Mouse (Mus musculus): ENCODE results near the gene Mgrn1. TPM values are rescaled to one million over a fixed set of nuclear protein-coding genes. Genes with fewer than 3 reads are reported as not detected.

Gene Mgrn1
- total RNA-seq, 2 experiments from 2014 or later = 211 to 212 TPM

GRCm38 (mm10) chr16:4940311-4940850 lies 54.3 kb downstream of the Mgrn1 start:
- peak overlapping the region; percentile 80 for H3K4me3 ChIP-seq
- no peak for DNase-seq (ENCODE audit: low spot score in 2 of 2)
- TF ChIP-seq CTCF (conservative IDR thresholded peaks at IDR 0.05) = no peak
- H3K27ac ChIP-seq = peak overlapping the region; percentile 96; the same call in 1 of the 2 replicates

GRCm38 (mm10) chr16:4941016-4941415 lies 55.0 kb downstream of the Mgrn1 start:
- H3K27ac ChIP-seq = peak overlapping the region; percentile 10; the same call in 1 of the 2 replicates
- H3K4me3 ChIP-seq = no peak overlapping the region
- no peak for TF ChIP-seq CTCF (conservative IDR thresholded peaks at IDR 0.05)
- DNase-seq (ENCODE audit: low spot score in 2 of 2) = no peak

GRCm38 (mm10) chr16:4942868-4943267 lies 56.8 kb downstream of the Mgrn1 start:
- Histone ChIP-seq H3K4me3 (no peak overlapping the region), H3K27ac (no peak overlapping the region)
- TF ChIP-seq CTCF (conservative IDR thresholded peaks at IDR 0.05) = no peak
- no peak for DNase-seq (ENCODE audit: low spot score in 2 of 2)

GRCm38 (mm10) chr16:4943431-4943830 lies 57.4 kb downstream of the Mgrn1 start:
- Histone ChIP-seq H3K4me3 (no peak overlapping the region), H3K27ac (0 out of 2 replicates have a peak overlapping the region, but pooled peaks have one; percentile 7)
- no peak for TF ChIP-seq CTCF (conservative IDR thresholded peaks at IDR 0.05)
- no peak for DNase-seq (ENCODE audit: low spot score in 2 of 2)

GRCm38 (mm10) chr16:4945415-4945814 lies 59.4 kb downstream of the Mgrn1 start:
- Histone ChIP-seq H3K4me3 (no peak overlapping the region), H3K27ac (peak overlapping the region; percentile 32; the same call in 1 of the 2 replicates)
- DNase-seq (ENCODE audit: low spot score in 2 of 2) = no peak
- TF ChIP-seq CTCF (conservative IDR thresholded peaks at IDR 0.05) = peak; percentile 38

- no peak overlapping the region for H3K27ac ChIP-seq
- no peak overlapping the region for H3K4me3 ChIP-seq
- no peak for TF ChIP-seq CTCF (conservative IDR thresholded peaks at IDR 0.05)
Observed at GRCm38 (mm10) chr16:4946155-4946554, 60.1 kb downstream of the Mgrn1 start.

GRCm38 (mm10) chr16:4947378-4947777 lies 61.3 kb downstream of the Mgrn1 start:
- no peak for DNase-seq (ENCODE audit: low spot score in 2 of 2)
- H3K27ac ChIP-seq = no peak overlapping the region; the same call in 1 of the 2 replicates
- no peak for TF ChIP-seq CTCF (conservative IDR thresholded peaks at IDR 0.05)
- no peak overlapping the region for H3K4me3 ChIP-seq

More at GRCm38 (mm10) chr16:4946155-4946554, 60.1 kb downstream of the Mgrn1 start:
- no peak for DNase-seq (ENCODE audit: low spot score in 2 of 2)

GRCm38 (mm10) chr16:4956609-4957008 lies 70.6 kb downstream of the Mgrn1 start:
- no peak overlapping the region for H3K4me3 ChIP-seq
- no peak for TF ChIP-seq CTCF (conservative IDR thresholded peaks at IDR 0.05)
- H3K27ac ChIP-seq = peak overlapping the region; percentile 90
- DNase-seq (ENCODE audit: low spot score in 2 of 2) = no peak

GRCm38 (mm10) chr16:4957446-4957845 lies 71.4 kb downstream of the Mgrn1 start:
- Histone ChIP-seq H3K27ac (peak overlapping the region; percentile 90), H3K4me3 (no peak overlapping the region)
- no peak for DNase-seq (ENCODE audit: low spot score in 2 of 2)
- no peak for TF ChIP-seq CTCF (conservative IDR thresholded peaks at IDR 0.05)

- DNase-seq (ENCODE audit: low spot score in 2 of 2) = no peak
- H3K27ac ChIP-seq = peak overlapping the region; percentile 44; the same call in 1 of the 2 replicates
- H3K4me3 ChIP-seq = no peak overlapping the region
- no peak for TF ChIP-seq CTCF (conservative IDR thresholded peaks at IDR 0.05)
Observed at GRCm38 (mm10) chr16:4960260-4960659, 74.2 kb downstream of the Mgrn1 start.

- Histone ChIP-seq H3K4me3 (peak overlapping the region; percentile 75), H3K27ac (peak overlapping the region; percentile 97)
- DNase-seq (ENCODE audit: low spot score in 2 of 2) = no peak
- TF ChIP-seq CTCF (conservative IDR thresholded peaks at IDR 0.05) = no peak
Observed at GRCm38 (mm10) chr16:4963346-4963745, 77.3 kb downstream of the Mgrn1 start.

GRCm38 (mm10) chr16:4963797-4964709 lies 78.0 kb downstream of the Mgrn1 start, which contains the start of gene Anks3:
Anks3 (minus strand) TSS chr16:4964205.
- Histone ChIP-seq H3K4me3 (peak within 1 kb of the TSS; percentile 75), H3K27ac (peak within 1 kb of the TSS; percentile 97)
- peak; percentile 99 to 100 for DNase-seq (ENCODE audit: low spot score in 2 of 2)
- TF ChIP-seq CTCF (conservative IDR thresholded peaks at IDR 0.05) = no peak

GRCm38 (mm10) chr16:4964731-4965391 lies 78.8 kb downstream of the Mgrn1 start:
- Histone ChIP-seq H3K4me3 (peak overlapping the region; percentile 75), H3K27ac (peak overlapping the region; percentile 97)
- no peak for TF ChIP-seq CTCF (conservative IDR thresholded peaks at IDR 0.05)
- DNase-seq (ENCODE audit: low spot score in 2 of 2) = no peak

All from layer of hippocampus, adult 2 months (tissue).